Mouse (Mus musculus) forebrain, embryonic 10.5 days (tissue): ENCODE measurements around the gene Hmgxb4. TPM values are rescaled to one million over a fixed set of nuclear protein-coding genes. Genes with fewer than 3 reads are reported as not detected.

ENCODE experiments used
- DNase-seq: peaks from one replicate; pipeline ENCODE4 v3.0.0-alpha.2; 2017; ENCODE audit warnings: low spot score; ENCODE audit errors: extremely low spot score
- H3K27ac ChIP-seq: fragments of 300-500 bp; sonication (generic); 2 replicates; pipeline ENCODE4 v1.5.1; 2016; ENCODE audit warnings: mild to moderate bottlenecking
- H3K27me3 ChIP-seq: fragments of 300-500 bp; sonication (generic); 2 replicates; pipeline ENCODE4 v1.6.1; 2016; ENCODE audit warnings: mild to moderate bottlenecking; ENCODE audit not compliant: poor library complexity, severe bottlenecking
- H3K36me3 ChIP-seq: fragments of 300-500 bp; sonication (generic); replicated peaks from 2 replicates; pipeline ENCODE4 v1.6.1; 2016; ENCODE audit warnings: mild to moderate bottlenecking, moderate library complexity
- H3K4me1 ChIP-seq: fragments of 300-500 bp; sonication (generic); 2 replicates; pipeline ENCODE4 v1.6.1; 2016
- H3K4me3 ChIP-seq: fragments of 300-500 bp; sonication (generic); 2 replicates; pipeline ENCODE4 v1.5.1; 2016; ENCODE audit warnings: mild to moderate bottlenecking, moderate library complexity
- H3K9me3 ChIP-seq: fragments of 300-500 bp; sonication (generic); 2 replicates; pipeline ENCODE4 v1.6.1; 2016; ENCODE audit warnings: mild to moderate bottlenecking, moderate library complexity
- WGBS: fragments of 180-500 bp; shearing (Covaris S2); methylation state at CpG from one replicate; pipeline ENCODE4 v1.1.7; 2016; 5-methylcytosine and 5-hydroxymethylcytosine counted together
- polyA plus RNA-seq: library from polyadenylated mRNA; unstranded; fragments of >200 nt; fragmentation: Nextera tagmentation; extraction: Ambion mirVana; gene quantifications from 2 replicates; pipeline ENCODE4 v1.2.1, GENCODE M21; 2016

The Hmgxb4 gene
- polyA plus RNA-seq, 1 experiment from 2014 or later, result 51.2 TPM

DNA sequence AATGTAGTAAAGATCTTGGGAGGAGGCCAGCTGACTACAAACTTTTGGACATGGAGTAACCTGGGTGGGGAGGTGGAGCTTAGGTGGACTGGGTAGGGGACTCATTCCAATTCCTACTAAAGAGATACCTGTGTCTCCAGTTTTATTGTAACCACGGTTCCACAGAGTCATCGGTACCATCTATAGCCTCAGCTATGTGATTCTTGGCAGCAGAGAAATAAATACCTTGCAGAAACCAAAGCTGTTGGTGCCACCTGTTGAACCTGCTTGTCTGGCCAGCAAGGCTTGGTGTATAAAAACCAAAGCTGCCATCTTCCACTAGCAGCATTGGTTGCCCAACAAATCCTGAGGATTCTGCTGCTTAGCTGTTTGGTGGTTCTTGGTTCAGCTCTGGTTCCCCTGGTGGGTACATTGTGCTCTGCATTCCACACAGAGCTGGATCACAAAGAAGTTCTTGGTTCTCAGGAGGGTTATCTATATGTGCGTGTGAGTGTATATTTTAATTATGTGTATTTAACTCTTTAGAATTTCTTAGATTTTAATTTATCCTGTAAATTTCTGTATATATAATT lies 37.4 kb downstream of the Hmgxb4 start:
- WGBS, result 88% methylated on average over 3 of the region's 3 CpGs
- peaks cover 65% of the 10 kb centered on the region for H3K36me3 ChIP-seq
- no peak for DNase-seq

DNA sequence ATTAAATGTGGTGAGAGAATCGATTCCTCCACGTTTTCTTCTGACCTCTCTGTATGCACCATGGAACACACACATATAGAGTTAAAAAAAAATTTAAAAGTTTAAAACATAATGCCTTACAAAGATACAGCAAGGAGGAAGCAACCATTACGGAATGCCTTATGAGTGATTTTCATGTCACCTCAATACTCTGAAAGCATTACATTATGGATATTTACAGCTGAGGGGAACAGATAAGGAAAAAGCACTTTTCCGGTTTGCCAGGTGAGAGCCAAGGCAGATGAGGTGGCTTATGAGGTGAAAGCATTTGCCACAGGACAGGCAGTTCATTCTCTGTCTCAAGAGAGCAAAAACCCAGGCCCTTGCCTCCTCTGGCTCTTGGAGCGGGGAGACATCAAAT lies 39.8 kb downstream of the Hmgxb4 start:
- Histone ChIP-seq H3K36me3 (peaks cover 40% of the 10 kb centered on the region), H3K9me3 (no peaks in the 10 kb centered on the region), H3K27ac (0 out of 2 replicates have a peak overlapping the region, but pooled peaks have one; percentile 87), H3K4me3 (peak overlapping the region; percentile 71), H3K27me3 (no peaks in the 10 kb centered on the region), H3K4me1 (peaks cover 14% of the 10 kb centered on the region)
- DNase-seq, result no peak
- WGBS, result 75% methylated on average over 5 of the region's 5 CpGs

More for the DNA sequence above, 37.4 kb downstream of the Hmgxb4 start:
- H3K27me3 ChIP-seq, result no peaks in the 10 kb centered on the region
- no peak overlapping the region for H3K4me3 ChIP-seq
- peaks cover 14% of the 10 kb centered on the region for H3K4me1 ChIP-seq
- H3K9me3 ChIP-seq, result no peaks in the 10 kb centered on the region
- no peak overlapping the region for H3K27ac ChIP-seq

DNA sequence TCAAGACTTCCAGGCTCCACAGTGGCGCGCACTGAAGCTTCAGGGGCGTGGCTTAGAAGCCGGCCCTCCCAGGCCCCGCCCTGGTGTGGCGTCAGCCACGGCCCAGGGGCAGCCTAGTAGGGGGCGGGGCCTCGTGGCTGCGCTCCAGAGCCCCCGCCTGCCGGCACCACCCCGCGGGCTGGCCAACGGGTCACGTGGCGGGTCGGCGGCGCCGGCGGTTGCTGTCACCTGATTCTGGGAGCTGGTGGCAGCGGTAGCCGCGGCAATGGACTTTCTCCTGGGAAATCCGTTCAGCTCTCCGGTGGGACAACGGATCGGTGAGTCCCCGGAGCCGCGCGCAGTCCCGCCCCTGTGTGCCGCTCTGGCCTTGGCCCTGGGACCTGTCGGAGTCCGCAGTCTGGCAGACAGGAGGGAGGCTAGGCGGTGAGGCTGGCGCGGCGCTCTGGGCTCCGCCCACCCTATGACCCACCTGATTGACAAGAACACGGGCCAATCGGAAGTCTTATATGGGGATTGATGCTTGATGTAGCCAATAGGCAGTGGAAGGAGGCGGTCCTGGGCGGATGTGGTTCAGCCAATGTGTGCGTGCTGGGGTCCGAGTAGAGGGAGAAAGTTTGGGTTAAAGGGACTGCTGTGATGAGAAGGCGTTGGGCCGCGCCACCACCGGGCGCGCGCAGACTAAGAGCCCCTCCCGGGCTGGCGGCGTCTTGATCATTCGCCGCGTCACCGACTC lies 40.5 kb downstream of the Hmgxb4 start, which contains the start of gene Tom1:
Gene Tom1 (plus strand): TSS at position 195 of the 733 bp plus-strand sequence.
- under 1% methylated on average over 62 of the region's 62 CpGs for WGBS
- H3K4me3 ChIP-seq, result peak within 1 kb of the TSS; percentile 71

DNA sequence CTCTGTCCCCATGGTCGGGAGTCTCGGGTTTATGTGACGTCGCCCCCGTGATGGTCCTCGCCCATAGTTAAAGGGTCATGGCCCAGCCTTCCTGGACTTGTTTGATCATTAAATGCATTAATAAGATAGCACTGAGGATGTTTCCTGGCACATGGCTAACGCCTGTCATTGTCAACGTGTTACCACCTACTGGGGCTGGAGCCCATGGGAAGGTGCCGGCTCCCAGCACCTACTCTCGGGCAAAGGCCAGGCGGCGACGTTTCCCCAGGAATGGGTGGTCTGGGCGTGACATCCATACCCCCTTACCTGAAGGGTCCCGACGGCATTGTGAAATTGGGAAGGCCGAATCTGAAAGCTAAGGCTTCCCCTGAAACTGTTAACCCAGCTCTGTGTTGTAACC lies 41.1 kb downstream of the Hmgxb4 start:
- peak overlapping the region; percentile 71 for H3K4me3 ChIP-seq
- H3K4me1 ChIP-seq, result peaks cover 21% of the 10 kb centered on the region
- no peaks in the 10 kb centered on the region for H3K27me3 ChIP-seq
- peak overlapping the region; percentile 87 for H3K27ac ChIP-seq
- no peak for DNase-seq
- no peaks in the 10 kb centered on the region for H3K9me3 ChIP-seq
- 2% methylated on average over 17 of the region's 17 CpGs for WGBS
- peaks cover 27% of the 10 kb centered on the region for H3K36me3 ChIP-seq

More for the DNA sequence above, 40.5 kb downstream of the Hmgxb4 start, which contains the start of gene Tom1:
- H3K36me3 ChIP-seq, result peaks cover 33% of the 10 kb centered on the region
- H3K27ac ChIP-seq, result peak within 1 kb of the TSS; percentile 87
- peak; percentile 97 for DNase-seq
- H3K27me3 ChIP-seq, result no peaks in the 10 kb centered on the region
- no peaks in the 10 kb centered on the region for H3K9me3 ChIP-seq
- H3K4me1 ChIP-seq, result peaks cover 19% of the 10 kb centered on the region

DNA sequence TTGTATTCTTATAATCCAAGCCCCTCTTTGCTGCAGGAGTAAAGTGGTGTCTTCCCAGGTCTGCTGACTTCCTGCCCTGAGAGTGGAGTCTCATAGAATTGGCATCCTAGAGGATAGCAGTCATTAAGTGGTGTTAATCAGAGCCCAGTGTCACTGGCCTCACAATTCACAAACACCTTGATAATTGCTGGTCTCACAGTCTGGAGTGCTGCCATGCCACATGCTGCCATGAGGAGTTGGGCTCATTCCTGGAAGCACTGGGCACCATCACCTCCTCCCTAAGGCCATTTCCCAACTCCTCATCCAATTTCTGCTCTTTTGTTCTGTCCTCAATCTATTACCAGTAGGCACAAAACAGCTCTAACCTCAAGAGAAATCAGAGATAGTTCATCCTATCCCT lies 42.5 kb downstream of the Hmgxb4 start:
- no peaks in the 10 kb centered on the region for H3K27me3 ChIP-seq

DNA sequence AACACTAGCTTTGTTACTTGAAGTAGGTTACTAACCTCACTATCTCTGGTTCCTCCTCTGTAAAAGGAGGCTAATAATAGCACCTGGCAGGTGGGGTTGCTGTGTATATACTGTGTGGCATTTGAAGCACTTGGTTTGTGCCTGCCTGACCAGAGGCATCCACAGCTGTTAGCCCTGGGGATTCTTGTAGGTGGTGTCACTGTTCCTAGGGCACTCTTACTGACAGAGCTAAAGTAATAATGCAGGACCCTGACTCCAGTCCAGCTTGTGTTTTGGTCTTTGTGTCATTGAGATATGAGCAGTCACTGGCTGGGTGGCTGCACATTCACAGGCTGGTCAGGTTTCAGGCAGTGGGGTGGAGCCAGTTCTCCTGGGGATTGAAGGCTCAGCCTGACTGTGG lies 45.3 kb downstream of the Hmgxb4 start:
- H3K4me1 ChIP-seq, result peaks cover 16% of the 10 kb centered on the region
- DNase-seq, result no peak
- H3K9me3 ChIP-seq, result no peaks in the 10 kb centered on the region
- no peak overlapping the region for H3K4me3 ChIP-seq
- H3K36me3 ChIP-seq, result no peaks in the 10 kb centered on the region; the same call in 1 of the 2 replicates
- H3K27ac ChIP-seq, result no peak overlapping the region
- no peaks in the 10 kb centered on the region for H3K27me3 ChIP-seq

More for the DNA sequence above, 42.5 kb downstream of the Hmgxb4 start:
- Histone ChIP-seq H3K4me3 (no peak overlapping the region), H3K9me3 (no peaks in the 10 kb centered on the region), H3K4me1 (peaks cover 21% of the 10 kb centered on the region), H3K27ac (no peak overlapping the region), H3K36me3 (peaks cover 14% of the 10 kb centered on the region)
- DNase-seq, result no peak

DNA sequence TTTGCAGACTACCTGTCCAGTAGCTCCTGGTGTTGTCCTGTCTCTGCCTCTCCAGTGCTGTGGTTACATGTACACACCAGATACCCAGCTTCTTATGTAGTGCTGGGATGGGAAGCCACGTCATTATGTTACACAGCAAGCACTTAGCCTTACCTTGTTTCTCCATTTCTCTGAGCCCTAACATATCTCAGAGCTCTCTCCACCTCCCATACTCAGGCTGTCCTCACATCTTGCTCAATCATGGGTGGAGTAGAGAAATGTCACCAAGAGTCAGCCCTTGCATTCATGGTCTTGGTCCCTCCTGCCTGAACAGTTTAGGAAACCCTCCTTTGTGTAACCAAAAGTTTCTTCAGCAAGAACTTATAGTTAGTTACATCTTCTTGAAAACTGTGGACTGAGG lies 46.6 kb downstream of the Hmgxb4 start:
- peaks cover 10% of the 10 kb centered on the region for H3K4me1 ChIP-seq
- no peak for DNase-seq
- H3K27ac ChIP-seq, result no peak overlapping the region
- no peaks in the 10 kb centered on the region; the same call in 1 of the 2 replicates for H3K36me3 ChIP-seq
- no peaks in the 10 kb centered on the region for H3K9me3 ChIP-seq
- WGBS, result 90% methylated on average over 1 of the region's 1 CpGs
- no peak overlapping the region for H3K4me3 ChIP-seq
- H3K27me3 ChIP-seq, result no peaks in the 10 kb centered on the region

DNA sequence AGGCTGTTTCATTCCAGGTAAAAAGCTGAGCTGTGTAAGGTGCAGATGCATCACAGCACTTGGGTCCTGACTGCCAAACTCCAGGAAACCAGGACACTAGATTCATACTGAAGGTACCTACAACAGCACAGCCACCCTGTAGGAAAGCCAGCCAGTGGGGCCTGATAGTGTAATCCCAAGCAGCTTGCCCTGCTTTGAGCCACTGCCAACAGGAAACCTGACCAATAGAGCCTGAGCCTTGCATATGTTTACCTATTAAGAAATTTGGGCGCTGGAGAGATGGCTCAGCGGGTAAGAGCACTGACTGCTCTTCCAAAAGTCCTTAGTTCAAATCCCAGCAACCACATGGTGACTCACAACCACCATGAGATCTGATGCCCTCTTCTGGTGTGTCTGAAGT lies 49.0 kb downstream of the Hmgxb4 start:
- no peak for DNase-seq
- H3K9me3 ChIP-seq, result no peaks in the 10 kb centered on the region
- WGBS, result 90% methylated on average over 2 of the region's 2 CpGs
- peaks cover 7% of the 10 kb centered on the region for H3K4me1 ChIP-seq
- no peaks in the 10 kb centered on the region for H3K27me3 ChIP-seq
- H3K27ac ChIP-seq, result no peak overlapping the region
- H3K36me3 ChIP-seq, result no peaks in the 10 kb centered on the region; the same call in 1 of the 2 replicates
- no peak overlapping the region for H3K4me3 ChIP-seq

DNA sequence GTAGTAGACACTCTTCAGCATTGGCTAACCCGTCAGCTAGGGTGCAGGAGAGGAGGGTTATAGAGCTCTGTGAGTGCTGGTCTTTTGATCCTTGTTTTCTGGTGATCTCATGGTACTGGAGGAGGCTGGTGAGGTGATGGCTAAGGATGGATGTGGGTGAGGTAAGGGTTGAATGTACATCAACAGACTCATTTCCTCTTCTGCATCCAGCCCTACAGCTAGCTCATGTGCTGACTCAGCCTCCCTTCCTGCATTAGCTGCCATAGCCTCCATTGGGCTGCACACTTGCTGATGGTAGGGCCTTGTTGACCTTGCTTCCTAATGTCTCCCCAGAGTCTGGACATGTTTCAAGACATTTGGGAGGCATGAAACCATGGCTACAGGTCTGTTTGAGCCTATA lies 49.8 kb downstream of the Hmgxb4 start:
- Histone ChIP-seq H3K27ac (no peak overlapping the region), H3K4me1 (peaks cover 7% of the 10 kb centered on the region), H3K4me3 (no peak overlapping the region), H3K36me3 (no peaks in the 10 kb centered on the region), H3K9me3 (no peaks in the 10 kb centered on the region), H3K27me3 (no peaks in the 10 kb centered on the region)
- no peak for DNase-seq
- 85% methylated on average over 1 of the region's 1 CpGs for WGBS

DNA sequence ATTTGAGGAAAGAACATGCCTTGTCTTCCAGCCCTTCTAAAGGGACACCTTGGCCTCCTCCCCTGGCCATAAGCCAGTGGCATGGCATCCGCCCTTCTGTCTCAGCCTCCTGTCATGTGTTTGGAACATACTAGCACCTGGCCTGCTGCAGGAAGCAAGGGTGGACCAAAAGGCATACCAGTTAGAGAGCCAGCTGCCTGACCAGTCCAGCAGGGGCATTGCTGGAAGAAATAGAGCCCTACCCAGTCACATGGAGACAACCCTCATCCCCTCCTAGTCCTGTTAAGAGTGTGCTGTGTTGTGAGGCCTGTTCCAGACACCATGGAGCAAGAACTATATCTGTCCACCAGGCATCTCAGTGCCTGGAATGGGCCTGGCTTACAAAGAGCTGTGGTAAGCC lies 53.1 kb downstream of the Hmgxb4 start:
- Histone ChIP-seq H3K27ac (no peak overlapping the region), H3K4me3 (no peak overlapping the region), H3K27me3 (no peaks in the 10 kb centered on the region), H3K9me3 (no peaks in the 10 kb centered on the region), H3K36me3 (no peaks in the 10 kb centered on the region), H3K4me1 (no peaks in the 10 kb centered on the region)
- WGBS, result 91% methylated on average over 1 of the region's 1 CpGs
- DNase-seq, result no peak

DNA sequence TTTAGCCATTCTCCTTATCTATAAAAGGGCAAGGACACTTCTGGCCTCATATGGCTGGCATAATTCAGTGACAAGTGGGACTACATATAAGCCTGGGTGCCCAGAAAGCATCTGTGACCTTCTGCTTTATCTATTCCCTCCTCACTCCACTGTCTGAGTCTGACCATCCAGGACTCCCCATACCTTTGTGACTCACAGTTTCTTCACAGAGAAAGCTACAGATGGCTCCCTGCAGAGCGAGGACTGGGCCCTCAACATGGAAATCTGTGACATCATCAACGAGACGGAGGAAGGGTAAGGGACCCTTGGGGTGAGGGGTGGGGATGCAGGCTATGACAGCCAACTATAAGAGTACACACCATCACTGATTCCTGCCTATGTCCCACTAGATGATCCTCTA lies 54.6 kb downstream of the Hmgxb4 start:
- Histone ChIP-seq H3K9me3 (no peaks in the 10 kb centered on the region), H3K27me3 (no peaks in the 10 kb centered on the region), H3K36me3 (no peaks in the 10 kb centered on the region; the same call in 1 of the 2 replicates), H3K4me1 (no peaks in the 10 kb centered on the region), H3K27ac (no peak overlapping the region), H3K4me3 (no peak overlapping the region)
- 96% methylated on average over 3 of the region's 3 CpGs for WGBS
- DNase-seq, result no peak

DNA sequence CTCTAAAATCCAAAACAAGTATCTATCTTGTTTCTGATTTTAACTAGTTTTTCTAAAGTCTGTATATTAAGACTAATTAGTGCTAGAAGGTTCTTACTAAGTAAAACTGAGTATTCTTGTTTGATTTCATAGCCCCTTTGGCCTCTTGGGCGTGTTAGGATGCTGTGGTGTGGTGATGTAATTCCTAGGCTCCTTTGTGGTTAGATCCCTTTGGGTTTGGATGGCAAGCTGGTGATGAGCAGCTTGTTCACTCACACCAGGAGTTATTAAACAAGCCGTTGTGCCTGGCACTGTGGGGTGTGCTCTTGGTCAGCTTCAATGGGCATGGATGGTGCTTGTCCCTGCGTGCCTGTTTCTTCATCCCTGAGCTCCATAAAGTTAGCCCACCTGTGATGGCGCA lies 60.2 kb downstream of the Hmgxb4 start:
- Histone ChIP-seq H3K9me3 (no peaks in the 10 kb centered on the region), H3K4me1 (no peaks in the 10 kb centered on the region; the same call in 1 of the 2 replicates), H3K36me3 (peaks cover 16% of the 10 kb centered on the region), H3K4me3 (no peak overlapping the region), H3K27ac (no peak overlapping the region), H3K27me3 (no peaks in the 10 kb centered on the region)
- DNase-seq, result no peak
- WGBS, result 90% methylated on average over 4 of the region's 4 CpGs

DNA sequence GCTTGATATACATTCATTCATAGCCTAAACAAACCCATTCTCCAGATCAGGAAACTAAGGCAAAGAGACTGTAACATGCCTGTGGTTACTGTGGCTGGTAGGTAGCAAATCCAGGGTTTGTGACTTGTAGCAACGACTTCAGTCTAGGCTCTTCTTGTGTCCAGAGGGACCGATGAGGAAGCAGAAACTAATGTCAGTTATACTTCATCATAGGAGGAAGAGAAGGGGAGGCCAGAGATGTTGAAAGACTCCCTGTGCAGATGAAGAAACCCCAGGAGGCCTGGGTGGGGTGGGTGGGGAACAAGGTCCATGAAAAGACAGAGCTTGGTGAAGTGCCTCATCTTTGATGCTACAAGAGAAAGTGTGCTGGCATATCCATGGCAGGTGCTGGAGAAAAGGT lies 62.5 kb downstream of the Hmgxb4 start:
- Histone ChIP-seq H3K27me3 (no peaks in the 10 kb centered on the region), H3K27ac (no peak overlapping the region), H3K36me3 (peaks cover 20% of the 10 kb centered on the region), H3K4me3 (no peak overlapping the region), H3K4me1 (no peaks in the 10 kb centered on the region; the same call in 1 of the 2 replicates), H3K9me3 (no peaks in the 10 kb centered on the region)
- 98% methylated on average over 2 of the region's 2 CpGs for WGBS
- DNase-seq, result no peak
